Mouse (Mus musculus) gastrocnemius, adult 8-10 months (tissue): ENCODE data around the gene Tmem270. TPM values are rescaled to one million over a fixed set of nuclear protein-coding genes. Genes with fewer than 3 reads are reported as not detected.

Experiments used
- DNase-seq, 2 experiments: peaks; one replicate each; pipeline ENCODE4 v3.0.0; 2022; ENCODE audit warnings: low spot score in 2 of 2
- total RNA-seq, 4 experiments: library from RNA; stranded (reverse); gene quantifications; 2 replicates each; pipeline ENCODE4 v1.2.4; 2022

Gene Tmem270
- total RNA-seq, 4 experiments from 2014 or later = not detected

DNA sequence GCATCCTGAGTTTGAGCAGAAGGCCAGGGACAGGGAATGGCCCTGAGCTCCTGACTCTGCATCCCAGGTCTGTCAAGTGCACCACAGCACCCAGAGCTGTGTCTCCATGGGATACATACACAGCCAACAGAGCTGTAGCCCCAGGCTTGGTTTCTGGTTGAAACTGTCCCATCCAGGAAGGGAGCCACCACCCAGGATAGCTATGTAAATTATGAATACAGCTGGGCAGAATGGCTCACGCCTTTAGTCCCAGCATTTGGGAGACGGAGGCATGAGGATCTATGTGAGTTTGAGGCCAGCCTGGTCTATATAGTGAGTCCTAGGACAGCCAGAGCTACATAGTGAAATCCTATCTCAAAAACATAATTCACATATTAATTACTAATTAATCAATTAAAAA, 23.5 kb upstream of the Tmem270 start:
- DNase-seq = no peak

DNA sequence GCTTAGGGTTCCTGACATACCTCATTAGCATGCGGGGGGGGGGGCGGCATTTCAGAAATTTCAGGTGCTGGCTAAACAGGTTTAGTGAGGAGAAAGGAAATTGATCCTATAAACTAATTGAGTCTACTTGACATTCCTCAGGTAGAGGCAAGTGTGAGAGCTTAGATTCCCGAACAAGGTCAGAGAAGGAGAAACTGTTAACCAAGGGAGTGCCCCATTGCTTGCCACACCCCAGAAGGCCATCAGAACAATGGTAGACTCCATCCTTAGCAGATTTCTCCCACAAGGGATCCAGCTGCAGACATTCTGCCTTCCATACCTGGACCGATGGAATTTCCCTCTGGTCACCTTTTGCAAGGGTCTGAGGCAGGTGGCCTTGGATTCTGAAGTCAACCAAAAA, 20.2 kb upstream of the Tmem270 start:
- DNase-seq = no peak

DNA sequence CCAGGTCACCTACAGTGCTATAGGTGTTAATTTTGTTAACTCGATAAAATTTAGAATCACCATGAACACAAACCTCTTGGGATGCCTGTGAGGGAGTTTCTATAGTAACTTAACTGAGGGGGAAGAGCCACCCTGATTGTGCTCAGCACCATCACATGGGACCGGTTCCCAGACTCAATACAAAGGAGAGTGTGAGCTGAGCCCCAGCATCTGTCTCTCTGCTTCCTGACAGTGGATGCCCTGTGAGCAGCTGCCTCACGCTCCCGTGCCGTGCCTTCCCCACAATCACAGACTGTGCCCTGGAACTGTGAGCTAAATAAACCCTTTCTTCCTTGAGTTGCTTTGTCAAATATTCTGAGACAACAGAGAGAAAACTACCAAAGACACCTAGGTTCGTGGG, 16.6 kb upstream of the Tmem270 start:
- no peak for DNase-seq

DNA sequence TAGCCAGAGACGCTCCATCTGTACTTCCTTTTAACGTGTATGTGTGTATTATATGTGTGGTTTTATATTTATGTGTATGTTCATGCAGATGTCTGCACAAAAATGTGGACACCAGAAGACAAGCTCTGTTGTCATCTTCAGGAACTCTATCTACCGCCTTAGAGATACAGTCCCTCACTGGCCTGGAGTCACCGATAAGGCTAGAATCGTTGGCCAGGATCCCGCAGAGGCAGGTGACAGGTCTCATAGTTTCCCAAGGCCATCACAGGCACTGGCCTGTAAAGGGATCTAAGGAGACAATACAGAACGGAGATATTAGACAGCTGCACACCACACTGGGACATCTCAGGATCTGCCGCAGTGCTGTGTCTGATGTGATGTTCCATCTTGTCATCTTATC, 14.6 kb upstream of the Tmem270 start:
- no peak for DNase-seq

DNA sequence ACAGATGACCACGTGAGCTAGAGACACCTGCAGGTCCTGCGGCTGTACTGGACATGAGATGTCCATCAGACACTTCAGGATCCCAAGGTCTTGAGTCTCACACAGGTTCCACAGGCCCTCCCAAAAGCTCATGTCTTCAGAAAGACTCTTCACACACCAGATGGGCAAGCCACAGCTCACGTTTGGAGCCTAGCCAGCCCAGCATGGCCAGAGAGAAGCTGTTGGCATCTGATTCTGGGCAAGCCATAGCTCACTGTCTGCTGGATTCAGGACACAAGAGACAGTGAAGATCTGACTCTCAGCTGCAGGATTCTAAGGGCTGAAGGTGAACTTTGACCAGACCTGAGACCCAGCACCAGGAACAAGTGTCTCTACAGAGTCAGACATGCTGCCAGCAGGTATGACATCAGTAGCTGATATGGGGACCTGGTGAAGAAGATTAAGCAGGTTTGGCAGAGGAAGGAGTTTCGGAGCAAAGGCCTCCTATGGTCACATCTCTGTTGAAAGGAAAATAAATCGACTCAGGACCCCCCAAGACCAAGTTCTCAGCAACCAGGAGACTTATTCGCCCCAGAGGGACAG, 13.7 kb upstream of the Tmem270 start:
- DNase-seq = no peak

DNA sequence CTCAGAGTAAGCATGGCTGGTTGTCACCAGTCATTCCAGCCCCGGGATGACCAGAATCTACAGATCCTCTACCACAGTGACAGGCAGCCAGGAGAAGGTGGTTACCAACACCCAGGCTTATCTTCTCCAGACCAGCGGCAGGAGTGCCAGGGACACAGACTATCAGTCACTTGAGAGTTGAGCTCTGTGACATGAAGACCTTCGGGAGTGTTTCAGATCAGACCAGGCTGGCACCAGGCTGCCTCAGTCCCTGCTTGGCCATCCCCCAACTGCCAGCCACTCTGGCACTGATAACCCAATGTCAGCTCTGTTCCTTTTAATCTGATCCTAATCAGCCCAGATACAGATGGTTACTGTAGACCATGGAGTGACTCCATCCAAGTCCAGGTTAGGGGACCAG, 12.6 kb upstream of the Tmem270 start:
- no peak for DNase-seq

DNA sequence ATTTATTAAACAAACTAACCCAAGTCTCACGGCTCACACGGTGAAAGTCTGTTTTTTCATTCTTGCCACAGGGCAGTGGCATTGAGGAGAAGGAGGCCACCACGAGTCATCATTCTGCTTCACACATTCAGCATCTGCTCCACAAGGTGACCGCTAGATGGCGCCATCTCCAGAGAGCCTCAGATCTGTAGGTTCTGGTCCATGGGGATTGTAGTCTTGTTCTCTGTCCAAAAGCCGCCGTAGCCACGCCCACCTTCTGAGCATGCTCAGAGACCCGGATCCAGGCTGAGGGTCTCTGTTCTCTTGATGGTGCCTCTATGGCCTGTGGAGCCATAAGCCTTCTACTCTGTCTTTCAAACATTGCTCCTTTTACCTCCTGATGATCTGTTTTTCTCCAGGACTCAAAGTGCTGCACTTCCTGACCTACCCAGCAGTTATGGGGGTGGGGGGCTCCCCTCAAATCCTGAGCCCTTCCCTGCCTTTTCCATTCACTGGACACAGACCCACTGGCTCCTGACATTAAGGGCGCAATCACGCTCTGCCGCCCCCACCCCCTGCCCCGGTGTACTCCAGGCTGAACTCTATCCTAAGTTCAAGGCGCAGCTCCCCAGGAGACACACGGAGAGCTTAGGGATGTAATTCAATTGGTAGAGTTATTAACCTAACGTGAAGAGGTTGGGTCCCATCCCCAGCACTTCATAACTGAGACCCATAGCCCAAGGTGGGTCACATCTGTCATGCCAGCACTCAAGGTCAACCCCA, 11.7 kb upstream of the Tmem270 start:
- peak; percentile 17 to 33 for DNase-seq

DNA sequence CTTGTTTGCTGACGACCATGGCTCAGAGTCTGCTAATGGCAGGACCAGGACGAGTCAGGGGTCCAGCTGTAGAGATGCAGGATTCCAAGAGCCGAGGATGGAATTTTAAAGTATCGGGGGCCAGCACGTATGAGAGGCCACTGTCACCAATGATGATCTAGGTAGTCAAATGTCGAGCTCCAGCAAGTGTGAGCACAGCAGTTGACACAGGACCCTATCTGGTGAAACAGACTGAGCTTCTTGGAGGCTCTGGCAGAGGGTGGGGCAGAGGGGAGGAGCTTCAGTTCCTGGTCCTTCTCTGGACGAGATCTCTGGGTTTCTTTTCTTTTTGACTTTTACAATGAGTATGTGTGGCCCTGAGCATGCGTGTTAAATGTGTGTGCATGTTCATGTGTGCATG, 8.8 kb upstream of the Tmem270 start, which contains the start of gene Cldn13:
Gene Cldn13 (minus strand): TSS at position 216 of the 400 bp plus-strand sequence.
- DNase-seq = no peak

DNA sequence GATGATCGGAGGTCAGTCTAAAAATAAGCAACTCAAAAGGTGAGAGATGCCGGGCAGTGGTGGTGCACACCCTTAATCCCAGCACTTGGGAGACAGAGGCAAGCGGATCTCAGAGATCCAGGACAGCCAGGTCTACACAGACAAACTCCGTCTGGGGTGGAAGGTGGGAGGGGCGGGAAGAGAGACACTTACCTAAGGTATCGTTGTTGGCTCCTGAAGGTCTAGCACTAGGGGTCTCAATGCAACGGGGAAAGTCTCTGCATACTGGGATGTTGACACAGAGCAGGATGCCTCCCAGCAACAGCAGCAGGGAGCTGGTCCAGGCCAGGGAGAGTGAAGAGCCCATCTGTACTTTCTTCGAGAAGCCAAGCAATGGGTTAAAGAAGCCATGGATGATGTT, 8.0 kb upstream of the Tmem270 start:
- no peak for DNase-seq

DNA sequence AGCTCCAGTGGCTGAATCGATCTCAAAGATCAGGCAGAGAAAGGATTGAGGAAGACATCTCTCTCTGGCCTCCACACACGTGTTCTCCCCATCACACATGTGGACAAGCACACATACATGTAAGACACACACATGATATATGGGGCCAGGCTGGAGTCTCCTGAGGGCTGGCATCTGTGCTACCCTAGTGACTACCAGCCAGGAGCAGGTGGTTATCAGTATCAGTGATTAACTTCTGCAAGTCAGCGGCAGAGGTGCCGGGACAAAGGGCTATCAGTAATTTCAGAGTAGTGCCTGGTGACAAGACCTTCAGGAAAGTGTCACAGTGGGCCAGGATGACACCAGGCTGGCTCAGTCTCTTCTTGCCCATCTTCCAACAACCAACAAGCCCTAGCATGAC, 7.2 kb upstream of the Tmem270 start:
- DNase-seq = no peak

DNA sequence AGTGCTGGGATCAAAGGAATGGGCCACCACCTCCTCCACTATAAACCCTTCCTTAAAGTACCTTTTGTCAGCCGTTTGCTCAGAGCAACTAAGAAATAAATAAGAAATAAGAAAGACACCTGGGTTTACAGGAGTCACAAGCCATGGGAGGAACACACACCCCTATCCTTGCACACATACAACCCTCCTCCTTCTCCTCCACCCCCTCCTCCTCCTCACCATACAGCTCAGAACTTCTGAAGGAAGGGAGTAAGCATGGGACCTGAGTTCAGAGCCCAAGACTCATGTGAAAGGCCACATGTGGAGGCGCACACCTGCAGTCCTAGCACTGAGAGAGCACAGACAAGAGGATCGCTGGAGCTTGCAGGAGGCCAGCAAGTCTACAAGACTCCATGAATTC, 6.8 kb upstream of the Tmem270 start:
- no peak for DNase-seq

DNA sequence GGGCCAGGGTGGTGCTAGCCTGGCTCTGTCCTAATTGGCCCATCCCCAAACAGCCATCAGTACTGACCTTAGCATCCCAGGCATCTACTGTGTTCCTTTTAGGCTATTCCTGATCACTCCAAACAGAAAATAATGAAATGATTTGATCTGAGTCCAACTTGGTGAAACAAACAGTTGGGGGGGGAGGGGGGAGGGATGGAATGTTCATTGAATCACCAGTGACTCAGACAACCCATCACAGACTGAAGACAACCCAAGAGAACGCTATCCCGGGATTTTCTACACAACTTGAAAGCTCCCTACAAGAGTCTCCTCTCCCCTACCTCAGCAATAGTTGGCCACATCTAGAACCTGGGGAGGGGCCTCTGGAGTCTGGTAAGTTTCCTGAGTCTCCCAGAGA, 5.4 kb upstream of the Tmem270 start:
- no peak for DNase-seq

DNA sequence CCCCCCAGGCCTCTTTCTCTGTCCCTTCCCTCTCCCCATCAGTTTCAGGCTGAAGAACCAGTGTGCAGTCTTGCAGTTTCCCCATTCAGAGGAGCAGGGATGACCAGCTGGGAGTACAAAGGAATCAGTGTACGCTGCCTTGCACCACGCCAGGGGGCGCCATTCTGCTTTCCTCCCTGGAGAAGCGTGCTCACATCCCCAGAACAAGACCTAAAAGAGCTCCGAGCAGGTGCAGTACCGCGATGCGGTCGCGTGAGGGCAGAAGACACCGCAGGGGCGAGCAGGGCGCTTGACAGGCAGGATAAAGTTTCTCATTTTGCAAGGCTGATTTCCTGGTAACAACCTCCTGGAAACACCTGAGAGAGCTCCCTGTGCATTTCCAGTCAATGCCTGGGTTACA, 602 bp upstream of the Tmem270 start:
- DNase-seq = peak; percentile 84 to 86

DNA sequence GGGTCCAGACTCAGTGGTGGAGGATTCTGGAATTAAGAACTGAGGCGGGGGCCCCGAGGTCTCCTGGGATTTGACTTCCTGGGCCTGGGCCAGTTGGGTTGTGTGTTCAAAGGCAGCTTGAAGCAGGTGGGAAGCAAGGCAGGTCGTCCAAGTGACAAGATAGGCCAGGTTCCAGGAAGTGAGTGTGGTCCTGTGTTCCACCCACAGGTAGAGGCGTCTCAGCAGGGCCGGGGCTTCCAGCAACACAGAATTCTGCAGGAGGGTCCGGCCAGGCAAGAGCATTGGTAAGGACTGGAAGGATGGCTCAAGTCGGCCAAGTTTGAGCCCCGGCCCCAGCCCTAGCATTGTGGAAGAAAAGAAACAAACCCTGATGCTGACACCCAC, 4.9 kb downstream of the Tmem270 start:
- no peak for DNase-seq

DNA sequence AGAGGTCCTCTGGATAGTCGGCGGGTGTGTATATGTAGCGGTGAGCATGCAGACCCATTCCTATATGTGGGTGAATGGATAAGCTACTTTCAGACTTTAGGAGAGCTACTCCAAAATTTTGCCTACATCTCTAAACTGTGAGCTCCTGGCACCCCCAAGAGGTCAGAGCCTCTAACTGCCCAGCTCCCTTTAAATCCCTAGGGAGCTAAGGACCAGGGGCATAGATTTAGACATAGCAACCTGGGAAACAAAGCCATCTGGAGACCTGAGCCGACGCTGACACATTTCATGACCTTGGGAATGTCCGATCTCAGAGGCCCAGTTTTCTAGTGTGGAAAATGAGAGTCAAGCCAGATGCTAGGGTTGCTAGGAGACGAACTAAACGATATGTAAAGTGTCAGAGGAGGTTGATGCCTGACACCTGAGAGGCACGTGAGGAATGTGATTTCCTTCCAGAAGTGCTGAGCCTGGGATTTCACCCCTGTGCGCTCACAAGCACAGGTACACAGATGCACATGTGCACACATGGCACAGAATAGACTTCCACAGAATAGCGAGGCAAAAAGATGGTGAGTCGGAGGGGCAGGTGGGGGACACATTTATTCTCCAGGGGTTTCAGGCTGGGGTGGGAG, 5.4 kb downstream of the Tmem270 start:
- DNase-seq = no peak

DNA sequence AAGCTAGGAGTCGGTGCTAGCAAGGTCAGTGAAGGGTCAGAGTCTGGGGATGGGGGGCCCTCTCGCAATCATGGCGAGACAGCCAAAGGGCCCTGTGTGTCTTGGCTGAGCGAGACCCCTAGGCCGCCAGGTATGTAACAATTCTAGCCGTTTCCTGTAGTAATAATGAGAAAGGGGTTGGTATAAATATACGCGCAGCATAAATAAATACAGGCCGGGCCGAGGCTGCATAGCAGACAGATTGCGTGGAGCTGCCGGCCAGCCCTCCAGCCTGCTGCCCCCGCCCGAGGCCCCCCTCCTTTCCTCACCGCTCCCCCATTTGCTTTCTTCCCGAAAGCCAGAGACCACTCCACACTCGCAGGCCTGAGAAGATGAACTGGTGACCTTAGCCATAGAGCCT, 8.9 kb downstream of the Tmem270 start:
- no peak for DNase-seq

DNA sequence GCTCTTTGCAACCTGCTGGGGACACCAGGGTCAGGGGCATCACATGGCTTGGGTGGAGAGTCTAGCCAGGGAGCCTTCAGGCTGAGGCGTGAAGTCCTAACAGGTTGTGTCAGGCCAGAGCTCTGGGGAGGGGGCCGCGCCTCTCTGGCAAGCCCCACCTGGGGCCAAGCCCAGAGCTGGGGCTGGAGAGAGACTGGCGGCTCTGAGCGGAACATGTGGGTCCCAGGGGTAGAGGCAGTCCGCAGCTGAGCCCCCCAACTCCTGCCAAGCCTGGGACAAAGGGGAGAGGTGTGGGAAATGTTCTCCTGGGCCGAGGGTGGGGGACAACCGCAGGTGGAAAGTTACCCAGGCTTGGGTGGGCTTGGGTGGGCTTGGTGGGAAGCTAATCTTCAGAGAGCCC, 9.6 kb downstream of the Tmem270 start:
- DNase-seq = no peak

DNA sequence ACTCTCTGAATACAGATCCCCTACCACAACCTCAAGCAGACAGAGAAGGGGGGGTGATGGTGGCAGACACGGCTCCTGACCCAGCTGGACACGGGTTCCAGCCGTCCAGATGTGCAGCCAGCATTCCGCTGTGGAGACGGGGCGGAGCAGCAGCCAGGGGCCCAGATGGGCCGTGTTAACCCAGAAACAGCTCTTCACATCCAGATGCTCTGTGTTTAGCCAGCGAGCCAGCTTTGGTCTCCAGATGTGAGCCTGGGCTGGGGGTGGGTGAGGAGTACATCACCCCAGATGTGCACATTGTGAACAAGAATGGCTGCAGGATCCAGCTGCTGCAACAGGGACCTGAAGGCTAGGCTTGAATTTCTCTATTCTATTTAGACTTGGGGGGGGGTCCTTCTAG, 11.2 kb downstream of the Tmem270 start:
- peak in 1 of 2 experiments; percentile 38 for DNase-seq

DNA sequence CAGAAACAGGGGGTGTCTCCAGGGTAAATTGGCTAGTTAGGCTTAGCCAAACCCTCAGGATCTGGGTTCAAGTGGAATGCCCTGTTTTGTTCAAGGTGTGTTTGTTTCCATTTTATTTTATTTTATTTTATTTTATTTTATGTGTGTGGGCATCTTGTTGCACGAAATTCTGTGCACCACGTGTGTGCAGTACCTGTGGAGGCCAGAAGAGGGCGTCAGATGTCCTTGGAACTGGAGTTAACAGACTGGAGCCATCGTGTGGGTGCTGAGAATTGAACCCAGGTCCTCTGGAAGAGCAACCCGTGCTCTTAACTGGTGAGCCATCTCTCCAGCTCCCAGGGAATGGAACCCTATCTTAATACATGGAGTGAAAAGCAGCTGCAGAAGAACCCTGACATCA, 13.8 kb downstream of the Tmem270 start:
- no peak for DNase-seq

DNA sequence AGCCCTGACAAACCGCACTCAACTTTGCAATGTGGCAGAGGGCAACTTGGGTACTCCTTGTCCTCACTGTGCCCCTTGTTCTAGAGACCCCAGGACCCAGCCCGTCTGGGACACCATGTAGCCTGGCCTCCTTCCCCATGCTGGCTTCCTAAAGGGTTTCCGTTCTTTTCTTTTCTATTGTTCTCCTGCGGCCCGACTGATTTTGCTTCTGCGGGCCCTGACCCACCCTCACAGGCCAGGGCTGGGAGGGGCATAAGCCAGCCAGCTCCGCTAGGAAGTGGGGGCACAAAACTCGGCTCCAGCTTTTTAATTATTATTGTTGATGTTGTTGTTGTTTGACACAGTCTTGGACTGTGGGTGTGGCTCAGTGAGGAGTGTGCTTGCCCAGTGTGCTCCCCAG, 15.0 kb downstream of the Tmem270 start:
- no peak for DNase-seq

DNA sequence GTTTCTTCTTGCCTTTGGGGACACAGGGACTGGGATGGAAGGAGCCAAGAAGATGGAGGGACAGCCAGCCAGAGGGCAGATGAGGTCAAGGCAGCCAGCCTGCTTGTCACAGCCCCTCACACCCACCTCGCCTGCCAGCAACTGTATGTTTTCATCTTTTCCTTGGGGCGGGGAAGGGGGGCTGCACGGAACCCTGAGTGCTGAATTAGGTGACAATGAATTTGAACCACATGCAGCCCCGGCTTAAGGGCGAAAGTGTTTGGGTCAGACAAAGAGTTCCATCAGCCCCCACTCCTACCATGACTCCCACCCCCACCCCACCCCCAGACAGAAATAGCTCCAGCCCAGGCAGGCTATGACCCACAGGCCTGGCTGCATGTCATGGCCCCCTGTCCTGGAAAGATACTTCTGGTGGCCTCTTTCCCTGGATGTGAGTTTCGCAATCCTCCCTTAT, 15.9 kb downstream of the Tmem270 start:
- DNase-seq = no peak

DNA sequence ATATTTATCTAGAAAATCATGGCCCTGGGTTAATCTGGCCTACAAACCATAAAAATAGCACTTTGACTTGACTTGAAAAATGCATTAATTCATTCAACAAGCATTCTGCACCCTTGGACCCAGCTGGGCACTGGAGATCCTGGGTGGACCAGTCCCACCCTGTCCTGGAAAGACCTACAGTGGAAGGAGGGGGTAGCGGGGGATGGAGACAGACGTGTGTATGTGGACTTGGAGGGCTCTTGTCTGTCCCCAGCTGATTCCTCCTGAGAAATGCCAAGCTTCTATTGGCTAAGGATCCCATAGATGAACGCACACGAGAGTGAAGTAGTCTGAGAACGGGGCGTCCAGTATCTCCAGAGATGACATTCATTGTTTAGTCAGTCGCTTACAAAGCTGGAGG, 18.0 kb downstream of the Tmem270 start:
- DNase-seq = no peak
